Mouse (Mus musculus): ENCODE data around the gene Ets2. TPM values are rescaled to one million over a fixed set of nuclear protein-coding genes. Genes with fewer than 3 reads are reported as not detected.
"Not testable (repeated sequence)": the region's sequence is repeated elsewhere in the genome, so short reads cannot be mapped to it uniquely, and the experiment has no call there.

Gene Ets2
- polyA plus RNA-seq, 1 experiment from 2014 or later, result 12.1 TPM

GRCm38 (mm10) chr16:95702562-95703545 is 979 bp downstream of the Ets2 start:
- Histone ChIP-seq H3K4me1 (replicated peaks) (peaks cover 18% of the 10 kb centered on the region), H3K9ac (replicated peaks) (peak overlapping the region; percentile 86), H3K4me2 (replicated peaks) (peak overlapping the region; percentile 93), H3K9me3 (no peaks in the 10 kb centered on the region), H3K27ac (peak overlapping the region; percentile 78), H3K36me3 (no peaks in the 10 kb centered on the region), H3K4me3 (replicated peaks) (peak overlapping the region; percentile 80), H3K27me3 (no peaks in the 10 kb centered on the region)
- 1% methylated on average over 62 of the region's 62 CpGs for WGBS
- peak; percentile 82 for ATAC-seq

GRCm38 (mm10) chr16:95703958-95704357 is 2.1 kb downstream of the Ets2 start:
- Histone ChIP-seq H3K27ac (peak overlapping the region; percentile 4; the same call in 1 of the 2 replicates), H3K9ac (replicated peaks) (no peak overlapping the region)
- WGBS, result 43% methylated on average over 8 of the region's 8 CpGs

GRCm38 (mm10) chr16:95704662-95705330 is 2.9 kb downstream of the Ets2 start:
- H3K9ac ChIP-seq (replicated peaks), result no peak overlapping the region
- H3K27ac ChIP-seq, result no peak overlapping the region
- 85% methylated on average over 10 of the region's 10 CpGs for WGBS
- H3K4me2 ChIP-seq (replicated peaks), result no peak overlapping the region
- H3K9me3 ChIP-seq, result no peaks in the 10 kb centered on the region
- ATAC-seq, result no peak
- H3K4me1 ChIP-seq (replicated peaks), result peaks cover 18% of the 10 kb centered on the region
- H3K27me3 ChIP-seq, result no peaks in the 10 kb centered on the region
- 0 out of 2 replicates have a peak, but pooled peaks cover 4% of the 10 kb centered on the region for H3K36me3 ChIP-seq
- H3K4me3 ChIP-seq (replicated peaks), result no peak overlapping the region

More at GRCm38 (mm10) chr16:95703958-95704357, 2.1 kb downstream of the Ets2 start:
- Histone ChIP-seq H3K4me3 (replicated peaks) (peak overlapping the region; percentile 14; the same call in 1 of the 2 replicates), H3K9me3 (no peaks in the 10 kb centered on the region), H3K36me3 (0 out of 2 replicates have a peak, but pooled peaks cover 4% of the 10 kb centered on the region), H3K4me2 (replicated peaks) (peak overlapping the region; percentile 34), H3K27me3 (no peaks in the 10 kb centered on the region), H3K4me1 (replicated peaks) (peaks cover 18% of the 10 kb centered on the region)
- no peak for ATAC-seq

DNA sequence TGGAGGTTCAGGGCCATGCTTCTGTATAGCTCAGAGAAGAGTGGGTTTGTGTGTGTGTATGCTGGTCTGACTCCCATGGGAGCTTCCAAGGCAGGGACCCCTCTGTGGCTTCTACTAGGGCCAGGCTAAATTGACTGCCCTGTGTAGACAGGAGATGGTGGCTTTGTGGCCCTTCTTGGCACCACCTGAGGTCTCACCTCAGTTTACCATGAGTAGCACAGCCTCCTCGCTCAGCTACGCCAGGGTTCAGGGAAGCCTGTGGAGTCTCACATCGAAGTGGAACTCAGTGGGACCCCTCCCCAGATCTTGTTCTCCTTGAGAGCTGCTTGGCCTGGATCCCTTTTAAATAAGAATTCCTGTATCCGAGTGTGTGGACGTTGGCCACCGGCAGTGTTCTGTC is 3.9 kb downstream of the Ets2 start:
- WGBS, result 95% methylated on average over 6 of the region's 6 CpGs
- Histone ChIP-seq H3K27me3 (no peaks in the 10 kb centered on the region), H3K36me3 (peaks cover 12% of the 10 kb centered on the region), H3K9me3 (no peaks in the 10 kb centered on the region), H3K27ac (no peak overlapping the region), H3K4me3 (replicated peaks) (no peak overlapping the region), H3K4me1 (replicated peaks) (peaks cover 18% of the 10 kb centered on the region), H3K9ac (replicated peaks) (no peak overlapping the region), H3K4me2 (replicated peaks) (no peak overlapping the region)
- ATAC-seq, result no peak

DNA sequence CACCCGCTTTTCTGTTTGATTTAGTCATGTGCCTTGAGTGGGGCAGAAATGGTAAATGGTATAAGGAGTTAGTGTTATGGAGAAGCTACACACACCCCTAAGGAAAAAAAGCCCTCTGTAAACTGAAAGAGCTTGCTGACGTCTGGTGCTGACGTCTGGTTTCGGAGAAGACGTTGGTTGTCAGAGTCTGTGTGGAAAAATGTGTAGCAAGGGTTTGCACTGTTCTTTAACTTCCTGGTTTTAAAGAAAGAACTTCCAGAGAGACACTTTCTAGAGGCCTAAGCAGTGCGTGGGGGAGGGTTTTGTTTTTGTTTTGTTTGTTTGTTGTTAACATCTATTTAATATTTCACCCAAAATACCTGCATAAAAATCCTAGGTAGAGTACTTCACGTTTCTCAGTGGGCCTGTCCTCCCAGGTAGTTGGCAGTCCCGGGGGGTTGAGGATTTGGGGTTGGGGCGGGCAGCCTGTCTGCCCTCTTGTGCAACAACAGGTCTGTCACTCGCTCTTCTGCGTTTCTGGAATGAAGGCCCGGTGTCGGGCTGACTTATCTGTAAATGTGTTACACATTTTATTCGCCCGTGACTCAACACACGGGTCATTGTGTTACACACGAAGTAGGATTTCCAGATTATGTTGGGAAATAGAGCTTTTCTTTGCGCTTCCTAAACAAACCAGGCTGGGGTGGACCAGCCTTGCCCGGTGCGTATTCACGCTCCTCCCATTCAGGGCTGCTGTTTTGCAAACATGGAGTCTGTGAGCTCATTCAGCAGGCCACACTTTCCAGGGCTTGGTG is 6.5 kb downstream of the Ets2 start:
- no peak overlapping the region for H3K4me3 ChIP-seq (replicated peaks)
- peaks cover 11% of the 10 kb centered on the region for H3K4me1 ChIP-seq (replicated peaks)
- H3K27me3 ChIP-seq, result no peaks in the 10 kb centered on the region
- no peak overlapping the region for H3K9ac ChIP-seq (replicated peaks)
- no peak overlapping the region for H3K27ac ChIP-seq
- WGBS, result 88% methylated on average over 21 of the region's 21 CpGs
- H3K4me2 ChIP-seq (replicated peaks), result no peak overlapping the region
- no peak for ATAC-seq
- peaks cover 28% of the 10 kb centered on the region for H3K36me3 ChIP-seq
- H3K9me3 ChIP-seq, result no peaks in the 10 kb centered on the region

DNA sequence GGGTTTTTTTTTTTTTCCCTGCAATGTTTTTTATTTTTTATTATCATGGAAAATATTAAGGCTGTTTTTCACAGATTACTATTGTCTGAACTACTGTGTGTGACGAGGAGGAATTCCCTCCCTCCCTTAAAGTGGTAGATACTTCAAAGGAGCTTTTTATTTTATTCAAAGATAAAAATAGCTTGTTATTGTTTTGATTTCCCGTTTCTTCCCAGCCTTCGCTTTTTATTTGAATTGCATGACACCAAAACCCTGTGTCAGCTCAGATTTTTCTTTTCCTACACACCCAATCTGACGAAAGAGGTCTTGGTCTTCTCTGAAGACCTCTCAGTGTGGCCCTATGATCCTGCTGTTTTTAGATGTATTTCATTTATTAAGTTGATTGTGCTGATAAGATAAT is 7.3 kb downstream of the Ets2 start:
- Histone ChIP-seq H3K36me3 (peaks cover 35% of the 10 kb centered on the region), H3K9me3 (no peaks in the 10 kb centered on the region), H3K4me3 (replicated peaks) (no peak overlapping the region), H3K27me3 (no peaks in the 10 kb centered on the region), H3K9ac (replicated peaks) (no peak overlapping the region), H3K27ac (no peak overlapping the region), H3K4me2 (replicated peaks) (no peak overlapping the region), H3K4me1 (replicated peaks) (peaks cover 6% of the 10 kb centered on the region)
- ATAC-seq, result no peak
- 77% methylated on average over 4 of the region's 4 CpGs for WGBS

DNA sequence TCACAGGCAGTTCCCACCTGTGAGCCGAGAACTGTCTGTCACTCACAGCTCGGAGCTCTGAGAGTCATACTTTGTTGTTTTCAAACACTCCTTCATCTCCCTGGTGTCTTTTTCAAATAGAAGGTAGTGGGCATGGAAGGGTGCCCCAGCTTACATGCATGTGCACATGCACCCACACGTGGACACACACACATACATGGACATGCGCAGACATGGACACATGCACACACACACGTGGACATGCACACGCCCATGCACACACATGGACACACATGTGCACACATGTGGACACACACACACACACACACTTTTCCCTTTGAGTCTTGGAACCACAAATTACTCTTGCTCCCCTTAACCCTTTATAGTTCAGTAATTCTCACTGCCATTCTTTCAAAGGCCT is 8.3 kb downstream of the Ets2 start:
- H3K4me1 ChIP-seq (replicated peaks), result no peaks in the 10 kb centered on the region
- no peaks in the 10 kb centered on the region for H3K9me3 ChIP-seq
- no peak overlapping the region for H3K9ac ChIP-seq (replicated peaks)
- H3K36me3 ChIP-seq, result peaks cover 44% of the 10 kb centered on the region
- H3K4me2 ChIP-seq (replicated peaks), result no peak overlapping the region
- no peak overlapping the region for H3K4me3 ChIP-seq (replicated peaks)
- no peak for ATAC-seq
- H3K27ac ChIP-seq, result no peak overlapping the region
- 97% methylated on average over 6 of the region's 6 CpGs for WGBS
- H3K27me3 ChIP-seq, result no peaks in the 10 kb centered on the region

DNA sequence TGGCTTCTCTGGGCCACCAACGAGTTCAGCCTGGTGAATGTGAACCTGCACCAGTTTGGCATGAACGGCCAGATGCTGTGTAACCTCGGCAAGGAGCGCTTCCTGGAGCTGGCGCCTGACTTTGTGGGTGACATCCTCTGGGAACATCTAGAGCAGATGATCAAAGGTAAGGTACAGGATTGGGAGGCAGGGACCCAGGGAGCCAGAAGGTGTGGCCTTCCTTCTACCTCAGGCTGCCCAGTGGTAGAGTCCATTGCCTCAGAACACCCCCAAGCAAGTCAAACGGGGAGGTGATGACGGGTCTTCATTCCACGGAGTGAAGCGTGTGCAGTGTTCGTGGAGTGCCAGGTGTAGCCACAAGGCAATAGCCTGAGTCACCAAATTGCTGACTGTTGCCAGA is 10.2 kb downstream of the Ets2 start:
- WGBS, result 94% methylated on average over 10 of the region's 10 CpGs
- Histone ChIP-seq H3K4me3 (replicated peaks) (no peak overlapping the region), H3K4me1 (replicated peaks) (no peaks in the 10 kb centered on the region), H3K36me3 (peaks cover 64% of the 10 kb centered on the region), H3K27ac (no peak overlapping the region), H3K4me2 (replicated peaks) (no peak overlapping the region), H3K9ac (replicated peaks) (no peak overlapping the region), H3K9me3 (no peaks in the 10 kb centered on the region), H3K27me3 (no peaks in the 10 kb centered on the region)
- no peak for ATAC-seq

GRCm38 (mm10) chr16:95713077-95713476 is 11.2 kb downstream of the Ets2 start:
- H3K9me3 ChIP-seq; H3K4me2 ChIP-seq (replicated peaks); H3K4me1 ChIP-seq (replicated peaks); H3K27ac ChIP-seq; H3K27me3 ChIP-seq; H3K9ac ChIP-seq (replicated peaks); ATAC-seq; H3K4me3 ChIP-seq (replicated peaks): not testable (repeated sequence)
- H3K36me3 ChIP-seq, result peaks cover 73% of the 10 kb centered on the region
- WGBS, result 87% methylated on average over 2 of the region's 2 CpGs

DNA sequence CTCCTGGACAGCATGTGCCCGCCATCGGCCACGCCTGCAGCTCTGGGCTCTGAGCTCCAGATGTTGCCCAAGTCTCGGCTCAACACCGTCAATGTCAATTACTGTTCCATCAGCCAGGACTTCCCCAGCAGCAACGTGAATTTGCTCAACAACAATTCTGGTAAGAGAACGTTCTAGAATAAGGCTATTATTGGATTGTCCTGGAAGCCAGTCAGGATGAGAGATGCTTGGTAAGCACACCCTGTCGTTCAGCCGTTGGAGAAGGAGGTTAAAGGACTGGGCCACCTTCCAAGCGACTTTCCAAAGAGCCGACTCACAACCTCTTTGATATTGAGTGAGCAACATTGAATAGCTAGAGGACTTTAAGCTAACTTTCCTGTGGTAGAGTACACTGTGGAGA is 13.2 kb downstream of the Ets2 start:
- no peaks in the 10 kb centered on the region for H3K27me3 ChIP-seq
- H3K4me2 ChIP-seq (replicated peaks), result no peak overlapping the region
- no peaks in the 10 kb centered on the region for H3K9me3 ChIP-seq
- WGBS, result 95% methylated on average over 11 of the region's 11 CpGs
- H3K27ac ChIP-seq, result no peak overlapping the region
- no peak for ATAC-seq
- no peaks in the 10 kb centered on the region for H3K4me1 ChIP-seq (replicated peaks)
- H3K9ac ChIP-seq (replicated peaks), result no peak overlapping the region
- H3K4me3 ChIP-seq (replicated peaks), result no peak overlapping the region
- peaks cover 85% of the 10 kb centered on the region for H3K36me3 ChIP-seq

- peaks cover 89% of the 10 kb centered on the region for H3K36me3 ChIP-seq
- no peaks in the 10 kb centered on the region for H3K9me3 ChIP-seq
- WGBS, result 94% methylated on average over 12 of the region's 12 CpGs
- no peak overlapping the region for H3K9ac ChIP-seq (replicated peaks)
- H3K4me2 ChIP-seq (replicated peaks), result no peak overlapping the region
- H3K27ac ChIP-seq, result no peak overlapping the region
- H3K4me1 ChIP-seq (replicated peaks), result no peaks in the 10 kb centered on the region
- H3K4me3 ChIP-seq (replicated peaks), result no peak overlapping the region
- H3K27me3 ChIP-seq, result no peaks in the 10 kb centered on the region
- ATAC-seq, result no peak
These were observed 14.3 kb downstream of the Ets2 start for GRCm38 (mm10) chr16:95716061-95716706.
